Mouse (Mus musculus): ENCODE data around the gene Zmiz1.

- no peak for TF ChIP-seq GATA1 (IDR thresholded peaks at IDR 0.05; ENCODE audit: borderline replicate concordance, low read length)
- no peak for TF ChIP-seq FLI1 (IDR thresholded peaks at IDR 0.05; ENCODE audit: low read length)
Observed at GRCm38 (mm10) chr14:25451099-25451667, 7.8 kb upstream of the Zmiz1 start.
